Mouse (Mus musculus): Measurements from ENCODE around the gene Ttc13. TPM values are rescaled to one million over a fixed set of nuclear protein-coding genes. Genes with fewer than 3 reads are reported as not detected.
A peak's percentile ranks its signal among the peaks of the same experiment; 100 is the strongest.

The Ttc13 gene
- 60.4 and 62.6 TPM in 2 replicates for polyA plus RNA-seq (2015; fragmentation: Nextera tagmentation; extraction: Ambion mirVana)

GRCm38 (mm10) chr8:124721862-124722515, at the start of gene Ttc13, which contains the start of gene Arv1:
Gene Ttc13, minus strand, starts transcription at chr8:124721983.
Gene Arv1, plus strand, starts transcription at chr8:124722139.
- peaks cover 30% of the 10 kb centered on the region for H3K4me1 ChIP-seq (replicated peaks)
- peak; percentile 100 for ATAC-seq (ENCODE audit: low read depth)
- peak within 1 kb of the TSS; percentile 93 for H3K9ac ChIP-seq
- no peaks in the 10 kb centered on the region for H3K9me3 ChIP-seq
- H3K36me3 ChIP-seq: peaks cover 21% of the 10 kb centered on the region
- under 1% methylated on average over 58 of the region's 59 CpGs for WGBS
- H3K27ac ChIP-seq (replicated peaks): peak within 1 kb of the TSS; percentile 66
- H3K4me2 ChIP-seq: peak within 1 kb of the TSS; percentile 92
- peak within 1 kb of the TSS; percentile 89 for H3K4me3 ChIP-seq
- no peaks in the 10 kb centered on the region for H3K27me3 ChIP-seq

- Histone ChIP-seq H3K9me3 (no peaks in the 10 kb centered on the region), H3K36me3 (no peaks in the 10 kb centered on the region), H3K9ac (no peak overlapping the region), H3K27me3 (no peaks in the 10 kb centered on the region), H3K4me3 (no peak overlapping the region), H3K4me1 (replicated peaks) (no peaks in the 10 kb centered on the region), H3K27ac (replicated peaks) (0 out of 2 replicates have a peak overlapping the region, but pooled peaks have one; percentile 33), H3K4me2 (no peak overlapping the region)
- 55% methylated on average over 7 of the region's 7 CpGs for WGBS
- ATAC-seq (ENCODE audit: low read depth): no peak
Observed at GRCm38 (mm10) chr8:124763061-124763460, 41.3 kb upstream of the Ttc13 start.

- WGBS: 42% methylated on average over 3 of the region's 3 CpGs
- Histone ChIP-seq H3K27me3 (peaks cover 15% of the 10 kb centered on the region; the same call in 1 of the 2 replicates), H3K4me2 (no peak overlapping the region), H3K27ac (replicated peaks) (no peak overlapping the region), H3K4me3 (no peak overlapping the region), H3K9me3 (no peaks in the 10 kb centered on the region), H3K4me1 (replicated peaks) (peaks cover 9% of the 10 kb centered on the region; the same call in 1 of the 2 replicates), H3K36me3 (no peaks in the 10 kb centered on the region), H3K9ac (no peak overlapping the region)
- no peak for ATAC-seq (ENCODE audit: low read depth)
Observed at GRCm38 (mm10) chr8:124758544-124758943, 36.8 kb upstream of the Ttc13 start.

GRCm38 (mm10) chr8:124756601-124757000, 34.8 kb upstream of the Ttc13 start:
- Histone ChIP-seq H3K9ac (no peak overlapping the region), H3K4me3 (no peak overlapping the region), H3K36me3 (no peaks in the 10 kb centered on the region), H3K4me1 (replicated peaks) (peaks cover 16% of the 10 kb centered on the region), H3K4me2 (no peak overlapping the region), H3K27ac (replicated peaks) (no peak overlapping the region), H3K9me3 (no peaks in the 10 kb centered on the region), H3K27me3 (peaks cover 34% of the 10 kb centered on the region)
- no peak for ATAC-seq (ENCODE audit: low read depth)
- WGBS: 73% methylated on average over 5 of the region's 5 CpGs

- no peak for ATAC-seq (ENCODE audit: low read depth)
- H3K9ac ChIP-seq: no peak overlapping the region
- WGBS: 62% methylated on average over 2 of the region's 2 CpGs
Observed at GRCm38 (mm10) chr8:124756153-124756552, 34.4 kb upstream of the Ttc13 start.

GRCm38 (mm10) chr8:124755481-124755880, 33.7 kb upstream of the Ttc13 start:
- H3K4me1 ChIP-seq (replicated peaks): peaks cover 27% of the 10 kb centered on the region
- no peaks in the 10 kb centered on the region for H3K36me3 ChIP-seq
- H3K27me3 ChIP-seq: peaks cover 45% of the 10 kb centered on the region
- no peak overlapping the region for H3K27ac ChIP-seq (replicated peaks)
- no peak overlapping the region for H3K4me2 ChIP-seq
- 89% methylated on average over 8 of the region's 8 CpGs for WGBS
- H3K9ac ChIP-seq: no peak overlapping the region
- no peak overlapping the region for H3K4me3 ChIP-seq
- no peaks in the 10 kb centered on the region for H3K9me3 ChIP-seq
- no peak for ATAC-seq (ENCODE audit: low read depth)

More at GRCm38 (mm10) chr8:124756153-124756552, 34.4 kb upstream of the Ttc13 start:
- H3K4me2 ChIP-seq: no peak overlapping the region
- H3K4me1 ChIP-seq (replicated peaks): peaks cover 20% of the 10 kb centered on the region
- no peak overlapping the region for H3K27ac ChIP-seq (replicated peaks)
- peaks cover 39% of the 10 kb centered on the region for H3K27me3 ChIP-seq
- no peaks in the 10 kb centered on the region for H3K9me3 ChIP-seq
- H3K36me3 ChIP-seq: no peaks in the 10 kb centered on the region
- H3K4me3 ChIP-seq: no peak overlapping the region

GRCm38 (mm10) chr8:124754792-124755190, 33.0 kb upstream of the Ttc13 start:
- Histone ChIP-seq H3K4me1 (replicated peaks) (peaks cover 27% of the 10 kb centered on the region), H3K36me3 (no peaks in the 10 kb centered on the region), H3K9me3 (no peaks in the 10 kb centered on the region), H3K9ac (no peak overlapping the region), H3K4me2 (no peak overlapping the region), H3K27ac (replicated peaks) (no peak overlapping the region), H3K27me3 (peaks cover 52% of the 10 kb centered on the region), H3K4me3 (no peak overlapping the region)
- no peak for ATAC-seq (ENCODE audit: low read depth)
- whole genome bisulfite sequencing: 41% methylated on average over 4 of the region's 4 CpGs

- Histone ChIP-seq H3K36me3 (no peaks in the 10 kb centered on the region), H3K9ac (no peak overlapping the region), H3K4me2 (no peak overlapping the region), H3K4me3 (no peak overlapping the region), H3K27me3 (peaks cover 58% of the 10 kb centered on the region), H3K27ac (replicated peaks) (0 out of 2 replicates have a peak overlapping the region, but pooled peaks have one; percentile 42), H3K9me3 (no peaks in the 10 kb centered on the region), H3K4me1 (replicated peaks) (peaks cover 27% of the 10 kb centered on the region)
- ATAC-seq (ENCODE audit: low read depth): peak; percentile 53
- WGBS: 17% methylated on average over 11 of the region's 11 CpGs
Observed at GRCm38 (mm10) chr8:124754101-124754791, 32.5 kb upstream of the Ttc13 start.

GRCm38 (mm10) chr8:124752325-124752862, 30.6 kb upstream of the Ttc13 start:
- peak overlapping the region; percentile 79 for H3K4me2 ChIP-seq
- no peak overlapping the region for H3K27ac ChIP-seq (replicated peaks)
- WGBS: 32% methylated on average over 21 of the region's 21 CpGs
- H3K9ac ChIP-seq: no peak overlapping the region
- H3K36me3 ChIP-seq: no peaks in the 10 kb centered on the region
- H3K27me3 ChIP-seq: peaks cover 59% of the 10 kb centered on the region
- ATAC-seq (ENCODE audit: low read depth): no peak
- no peaks in the 10 kb centered on the region; the same call in 1 of the 2 replicates for H3K9me3 ChIP-seq
- H3K4me1 ChIP-seq (replicated peaks): peaks cover 27% of the 10 kb centered on the region
- H3K4me3 ChIP-seq: peak overlapping the region; percentile 49

GRCm38 (mm10) chr8:124751709-124752173, 30.0 kb upstream of the Ttc13 start, which contains the start of gene Fam89a:
Gene Fam89a, minus strand, starts transcription at chr8:124751832.
- H3K9me3 ChIP-seq: no peaks in the 10 kb centered on the region; the same call in 1 of the 2 replicates
- peak within 1 kb of the TSS; percentile 79 for H3K4me2 ChIP-seq
- H3K27me3 ChIP-seq: peaks cover 59% of the 10 kb centered on the region
- peak within 1 kb of the TSS; percentile 64 for H3K9ac ChIP-seq
- 0 out of 2 replicates have a peak, but pooled peaks have one; percentile 36 for ATAC-seq (ENCODE audit: low read depth)
- H3K36me3 ChIP-seq: no peaks in the 10 kb centered on the region
- H3K4me3 ChIP-seq: peak within 1 kb of the TSS; percentile 49
- H3K27ac ChIP-seq (replicated peaks): no peak within 1 kb of the TSS; the same call in 1 of the 2 replicates
- H3K4me1 ChIP-seq (replicated peaks): peaks cover 27% of the 10 kb centered on the region
- WGBS: 2% methylated on average over 32 of the region's 41 CpGs

GRCm38 (mm10) chr8:124751191-124751590, 29.4 kb upstream of the Ttc13 start:
- Histone ChIP-seq H3K36me3 (no peaks in the 10 kb centered on the region), H3K9ac (peak overlapping the region; percentile 64), H3K27me3 (peaks cover 59% of the 10 kb centered on the region), H3K27ac (replicated peaks) (no peak overlapping the region; the same call in 1 of the 2 replicates), H3K4me1 (replicated peaks) (peaks cover 27% of the 10 kb centered on the region), H3K9me3 (no peaks in the 10 kb centered on the region; the same call in 1 of the 2 replicates), H3K4me3 (peak overlapping the region; percentile 49), H3K4me2 (peak overlapping the region; percentile 79)
- ATAC-seq (ENCODE audit: low read depth): no peak
- under 1% methylated on average over 31 of the region's 31 CpGs for WGBS

GRCm38 (mm10) chr8:124746661-124747060, 24.9 kb upstream of the Ttc13 start:
- H3K36me3 ChIP-seq: no peaks in the 10 kb centered on the region
- 77% methylated on average over 13 of the region's 13 CpGs for WGBS
- peaks cover 12% of the 10 kb centered on the region for H3K4me1 ChIP-seq (replicated peaks)
- no peak overlapping the region for H3K4me3 ChIP-seq
- H3K27me3 ChIP-seq: peaks cover 25% of the 10 kb centered on the region
- no peak overlapping the region for H3K9ac ChIP-seq
- ATAC-seq (ENCODE audit: low read depth): no peak
- no peak overlapping the region for H3K27ac ChIP-seq (replicated peaks)
- H3K9me3 ChIP-seq: no peaks in the 10 kb centered on the region; the same call in 1 of the 2 replicates
- no peak overlapping the region for H3K4me2 ChIP-seq
